Mouse (Mus musculus): ENCODE data around the gene Aak1.
"Not testable (repeated sequence)": the region's sequence is repeated elsewhere in the genome, so short reads cannot be mapped to it uniquely, and the experiment has no call there.

The Aak1 gene

GRCm38 (mm10) chr6:87044895-87045294 is 195.6 kb downstream of the Aak1 start:
- in situ Hi-C loops (cut with MboI; ENCODE audit: unreplicated experiment in 2 of 2) = no loop called here

- in situ Hi-C loops (cut with MboI; ENCODE audit: unreplicated experiment in 2 of 2) = no loop called here
These were observed 196.2 kb downstream of the Aak1 start for GRCm38 (mm10) chr6:87045507-87045906.

GRCm38 (mm10) chr6:87048712-87049111 is 199.4 kb downstream of the Aak1 start:
- in situ Hi-C loops (cut with MboI; ENCODE audit: unreplicated experiment in 2 of 2) = not testable (repeated sequence)

GRCm38 (mm10) chr6:87051886-87052425 is 202.6 kb downstream of the Aak1 start:
- in situ Hi-C loops (cut with MboI; ENCODE audit: unreplicated experiment in 2 of 2) = no loop called here

Measured in v-Abl transformed pro-B cells (cell line).